Mouse (Mus musculus) E14TG2a.4 (cell line): ENCODE results near the gene Tnfsf12.

ENCODE experiments used
- CTCF ChIP-seq: conservative IDR thresholded peaks from 2 replicates; pipeline ENCODE4 v1.5.1; 2014; ENCODE audit warnings: low read length
- NANOG ChIP-seq: IDR thresholded peaks from 2 replicates; pipeline ENCODE4 v1.6.1; 2014; ENCODE audit warnings: borderline replicate concordance, low read length, mixed read lengths
- POU5F1 ChIP-seq: IDR thresholded peaks from 2 replicates; pipeline ENCODE4 v1.6.1; 2014; ENCODE audit warnings: low read length, borderline replicate concordance

DNA sequence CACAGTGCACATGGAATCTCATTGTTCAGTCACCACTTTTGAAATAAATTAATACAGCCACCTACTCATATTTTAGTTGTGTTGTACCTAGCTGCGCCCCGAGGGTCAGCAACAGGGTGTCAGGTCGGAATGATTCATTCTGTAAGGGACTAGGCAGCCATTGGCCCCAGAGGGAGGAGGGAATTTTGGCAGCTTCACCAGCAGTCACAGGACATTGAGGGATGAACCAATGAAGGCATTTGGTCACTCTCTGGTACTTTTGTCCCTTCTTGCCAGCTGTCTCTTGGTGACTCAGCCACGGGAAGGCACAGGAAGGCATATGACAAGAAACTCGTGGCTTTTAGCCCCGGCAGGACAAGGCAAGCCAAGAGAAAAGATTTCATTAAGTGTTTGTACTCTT, 31.9 kb downstream of the Tnfsf12 start:
- TF ChIP-seq CTCF = no peak
- no peak for TF ChIP-seq POU5F1
- no peak for TF ChIP-seq NANOG
